Mouse (Mus musculus): ENCODE data around the gene Cnot6. TPM values are rescaled to one million over a fixed set of nuclear protein-coding genes. Genes with fewer than 3 reads are reported as not detected.
A peak's percentile ranks its signal among the peaks of the same experiment; 100 is the strongest.

Gene Cnot6
- polyA plus RNA-seq, 1 experiment from 2014 or later = 24.4 TPM

DNA sequence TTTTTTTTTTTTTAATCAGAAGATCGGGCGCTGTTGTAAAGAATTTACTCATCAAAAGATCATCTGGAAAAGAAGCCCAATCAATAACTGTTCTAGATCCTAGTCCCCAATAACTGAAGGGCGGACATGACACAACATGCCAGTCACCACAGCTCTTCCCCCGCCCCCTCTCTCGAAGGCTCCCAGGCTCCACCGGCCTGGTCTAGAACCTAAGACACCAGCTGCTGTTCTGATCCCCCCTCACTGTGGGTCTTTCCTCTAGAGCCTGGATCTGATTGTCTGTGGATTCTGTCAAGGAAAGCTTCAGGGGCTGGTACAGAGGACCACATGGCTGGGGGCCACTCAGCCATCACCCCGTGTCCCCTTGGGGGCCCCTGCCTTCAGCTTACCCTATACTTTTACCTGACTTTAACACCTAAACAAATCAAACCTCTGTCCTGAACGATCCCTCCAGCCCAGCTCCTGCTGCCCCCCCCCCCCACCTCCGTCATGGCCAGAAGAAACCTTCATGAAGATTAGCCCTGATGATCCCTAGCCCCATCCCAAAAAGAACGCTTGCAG lies 60.7 kb downstream of the Cnot6 start:
- WGBS (ENCODE audit: insufficient replicate concordance) = 39% methylated on average over 10 of the region's 10 CpGs
- peak overlapping the region; percentile 50 for H3K9ac ChIP-seq
- peak overlapping the region; percentile 90 for H3K27ac ChIP-seq
- peak overlapping the region; percentile 50 for H3K4me2 ChIP-seq
- no peaks in the 10 kb centered on the region for H3K27me3 ChIP-seq
- ATAC-seq (ENCODE audit: low read depth) (peak; percentile 51), DNase-seq (peak; percentile 42)
- H3K4me3 ChIP-seq (replicated peaks) = no peak overlapping the region
- H3K9me3 ChIP-seq (replicated peaks) = no peaks in the 10 kb centered on the region
- H3K36me3 ChIP-seq = no peaks in the 10 kb centered on the region
- peaks cover 45% of the 10 kb centered on the region for H3K4me1 ChIP-seq (replicated peaks)

DNA sequence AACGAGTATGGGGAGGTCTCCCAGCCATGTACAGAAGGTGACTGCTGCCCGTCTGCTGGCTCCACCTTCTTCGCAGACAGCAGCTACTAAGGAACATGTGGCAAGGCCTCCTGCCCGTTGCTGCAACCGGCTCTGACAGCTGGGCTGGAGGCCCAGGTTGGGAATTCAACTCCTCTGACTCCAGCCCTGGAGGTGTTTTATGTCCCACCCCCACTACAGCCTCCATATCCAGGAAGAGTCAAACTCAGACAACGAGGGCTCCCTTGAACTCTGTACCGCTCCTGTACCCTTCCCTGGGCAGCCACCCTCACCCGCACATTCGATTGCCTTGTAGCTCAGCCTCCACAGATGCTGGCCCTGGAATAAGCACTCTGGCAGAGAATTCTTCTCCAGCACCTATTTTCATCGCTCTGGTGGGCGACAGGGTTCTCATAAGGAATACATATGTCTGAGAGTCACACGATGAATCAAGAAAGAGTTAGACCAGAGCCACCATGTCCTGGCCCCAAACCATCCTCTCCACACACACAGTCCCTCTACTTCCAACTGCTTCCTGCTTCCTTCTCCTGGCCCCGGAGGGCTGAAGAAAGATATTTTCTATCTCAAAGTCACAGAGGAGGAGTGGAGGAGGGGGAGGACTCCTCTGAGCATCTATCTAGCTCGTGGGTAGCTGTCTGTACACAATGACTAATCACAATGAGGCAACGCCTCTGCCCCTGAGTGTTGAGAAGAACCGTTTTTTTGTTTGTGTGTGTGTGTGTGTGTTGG lies 61.3 kb downstream of the Cnot6 start:
- Histone ChIP-seq H3K4me1 (replicated peaks) (peaks cover 44% of the 10 kb centered on the region), H3K4me2 (peak overlapping the region; percentile 50), H3K36me3 (no peaks in the 10 kb centered on the region), H3K9me3 (replicated peaks) (no peaks in the 10 kb centered on the region), H3K27ac (peak overlapping the region; percentile 90), H3K27me3 (no peaks in the 10 kb centered on the region), H3K4me3 (replicated peaks) (no peak overlapping the region), H3K9ac (peak overlapping the region; percentile 50; the same call in 1 of the 2 replicates)
- DNase-seq (peak; percentile 60), ATAC-seq (ENCODE audit: low read depth) (peak; percentile 83)
- WGBS (ENCODE audit: insufficient replicate concordance) = 44% methylated on average over 16 of the region's 16 CpGs

DNA sequence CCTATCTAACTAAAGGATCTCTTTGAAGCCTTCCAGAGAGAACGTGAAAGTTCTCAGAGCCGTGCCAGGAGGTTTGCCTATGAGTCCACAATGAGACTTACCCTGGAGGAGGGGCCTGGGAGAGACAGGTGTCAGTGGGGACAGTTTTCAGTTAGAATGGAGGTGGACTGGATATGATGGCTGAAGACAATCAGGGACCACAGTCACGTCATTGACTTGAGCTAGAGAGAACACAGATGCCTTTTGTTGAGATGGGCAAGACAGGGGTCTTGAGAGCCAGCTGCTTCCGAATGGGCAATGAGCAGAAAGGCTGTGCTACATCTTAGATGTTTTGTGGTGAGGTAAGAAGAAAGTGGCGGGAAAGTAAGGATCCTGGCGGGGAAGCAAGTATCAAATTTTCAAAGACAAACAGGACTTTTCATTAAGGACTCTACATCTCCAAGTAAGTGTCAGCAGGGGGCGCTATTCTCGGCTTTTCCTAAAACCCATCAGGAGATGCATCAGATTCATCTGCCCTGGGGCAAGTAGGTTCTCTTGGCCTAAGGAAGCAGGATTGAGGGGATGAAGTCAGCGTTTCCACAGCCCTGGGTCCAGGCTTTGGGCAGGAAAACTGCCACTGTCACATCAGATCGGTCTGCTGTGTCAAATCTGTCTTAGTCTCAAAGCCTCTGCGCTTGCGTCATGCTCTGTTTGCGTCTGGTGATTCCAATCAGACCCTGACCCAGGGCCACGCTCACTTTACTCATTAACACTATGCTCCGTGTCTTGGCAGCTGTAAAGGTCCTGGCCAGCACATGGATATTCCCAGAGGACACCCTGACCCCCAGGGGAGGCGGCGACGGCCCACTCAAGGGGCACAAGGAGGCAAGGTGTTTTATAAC lies 62.2 kb downstream of the Cnot6 start:
- Histone ChIP-seq H3K4me1 (replicated peaks) (peaks cover 41% of the 10 kb centered on the region), H3K27me3 (no peaks in the 10 kb centered on the region), H3K4me2 (peak overlapping the region; percentile 50), H3K4me3 (replicated peaks) (no peak overlapping the region), H3K9ac (peak overlapping the region; percentile 36; the same call in 1 of the 2 replicates), H3K36me3 (no peaks in the 10 kb centered on the region), H3K27ac (peak overlapping the region; percentile 90), H3K9me3 (replicated peaks) (no peaks in the 10 kb centered on the region)
- 57% methylated on average over 18 of the region's 18 CpGs for WGBS (ENCODE audit: insufficient replicate concordance)
- peak; percentile 5; the same call in 1 of the 2 replicates for ATAC-seq (ENCODE audit: low read depth)
- DNase-seq = peak; percentile 41

DNA sequence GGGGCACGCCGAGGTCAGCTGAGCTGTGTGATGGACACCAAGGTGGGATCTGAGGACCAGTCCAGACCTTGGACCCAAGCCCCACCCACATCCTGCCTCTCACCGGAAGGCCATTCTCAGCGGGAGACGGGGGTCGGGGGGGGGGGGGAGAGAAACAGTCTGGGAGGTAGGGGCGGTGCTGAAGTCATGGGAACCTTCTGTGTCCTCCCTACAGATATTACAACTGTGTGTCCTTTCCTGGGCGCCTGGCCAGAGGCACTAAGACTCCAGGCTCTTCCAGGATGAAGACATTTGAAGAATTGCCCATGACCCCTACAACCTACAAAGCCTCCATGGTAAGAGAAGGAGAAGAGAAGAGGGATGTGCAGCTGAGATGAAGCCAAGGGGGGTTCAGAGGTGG lies 66.8 kb downstream of the Cnot6 start:
- Histone ChIP-seq H3K4me2 (no peak overlapping the region), H3K27ac (no peak overlapping the region), H3K4me3 (replicated peaks) (no peak overlapping the region), H3K27me3 (no peaks in the 10 kb centered on the region), H3K9ac (no peak overlapping the region), H3K9me3 (replicated peaks) (no peaks in the 10 kb centered on the region), H3K36me3 (no peaks in the 10 kb centered on the region), H3K4me1 (replicated peaks) (peaks cover 11% of the 10 kb centered on the region)
- DNase-seq (no peak), ATAC-seq (ENCODE audit: low read depth) (no peak)
- WGBS (ENCODE audit: insufficient replicate concordance) = 41% methylated on average over 8 of the region's 8 CpGs

DNA sequence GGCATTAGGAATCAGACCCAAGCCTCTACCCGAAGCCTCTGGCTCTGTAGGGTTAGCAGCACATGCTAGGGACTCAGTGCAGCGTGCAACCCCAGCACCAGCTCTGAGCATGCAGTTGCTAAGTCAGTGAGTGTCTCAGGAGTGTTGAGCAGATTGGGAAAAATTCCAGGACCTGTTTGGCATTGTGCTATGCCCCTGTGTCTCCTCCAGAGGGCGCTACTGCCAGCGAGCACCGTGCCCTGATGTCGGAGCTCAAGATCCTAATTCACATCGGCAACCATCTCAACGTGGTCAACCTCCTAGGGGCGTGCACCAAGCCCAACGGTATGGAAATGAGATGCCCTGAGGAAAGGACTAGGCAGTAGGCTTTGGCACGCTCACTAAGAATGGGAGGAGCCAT lies 76.1 kb downstream of the Cnot6 start:
- Histone ChIP-seq H3K27ac (no peak overlapping the region), H3K4me1 (replicated peaks) (0 out of 2 replicates have a peak, but pooled peaks cover 4% of the 10 kb centered on the region), H3K36me3 (no peaks in the 10 kb centered on the region), H3K27me3 (peaks cover 45% of the 10 kb centered on the region), H3K4me2 (no peak overlapping the region), H3K9me3 (replicated peaks) (no peaks in the 10 kb centered on the region), H3K4me3 (replicated peaks) (no peak overlapping the region), H3K9ac (no peak overlapping the region)
- 27% methylated on average over 11 of the region's 11 CpGs for WGBS (ENCODE audit: insufficient replicate concordance)
- no peak for DNase-seq
- no peak for ATAC-seq (ENCODE audit: low read depth)

DNA sequence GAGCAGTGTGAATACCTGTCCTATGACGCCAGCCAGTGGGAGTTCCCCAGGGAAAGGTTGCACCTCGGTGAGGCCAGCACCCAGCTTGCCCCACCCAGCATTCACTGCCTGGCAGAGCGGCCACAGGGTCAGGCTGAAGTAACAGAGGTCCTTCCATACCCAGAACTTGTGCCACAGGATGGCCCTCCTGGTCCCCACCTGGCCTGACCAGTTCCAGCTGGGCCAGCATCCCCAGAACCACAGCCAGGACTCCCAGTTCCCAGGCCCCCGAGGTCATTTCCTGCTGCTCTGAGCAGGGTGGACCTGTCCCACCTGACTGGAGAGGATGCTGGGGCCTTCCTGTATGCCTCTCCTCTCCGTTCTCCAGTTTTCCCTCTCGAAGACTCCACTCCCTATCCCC lies 76.9 kb downstream of the Cnot6 start:
- 62% methylated on average over 6 of the region's 6 CpGs for WGBS (ENCODE audit: insufficient replicate concordance)
- no peak for ATAC-seq (ENCODE audit: low read depth)

DNA sequence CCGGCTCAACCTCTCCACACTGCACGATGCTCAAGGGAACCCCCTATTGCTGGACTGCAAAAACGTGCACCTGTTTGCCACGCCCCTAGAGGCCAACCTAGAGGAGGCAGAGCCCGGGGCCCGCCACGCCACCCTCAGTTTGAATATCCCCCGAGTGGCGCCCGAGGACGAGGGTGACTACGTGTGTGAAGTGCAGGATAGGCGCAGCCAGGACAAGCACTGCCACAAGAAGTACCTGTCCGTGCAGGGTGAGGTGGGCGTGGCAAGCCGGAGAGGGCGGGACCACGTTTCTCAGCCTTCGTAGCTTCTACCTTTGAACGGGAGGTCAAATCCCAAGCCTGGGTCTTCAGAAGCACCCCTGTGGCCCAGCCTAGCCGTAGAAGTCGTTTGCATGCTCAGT lies 78.4 kb downstream of the Cnot6 start:
- Histone ChIP-seq H3K4me3 (replicated peaks) (no peak overlapping the region), H3K9ac (no peak overlapping the region), H3K27ac (no peak overlapping the region), H3K4me2 (peak overlapping the region; percentile 46), H3K36me3 (no peaks in the 10 kb centered on the region), H3K27me3 (peaks cover 48% of the 10 kb centered on the region), H3K4me1 (replicated peaks) (0 out of 2 replicates have a peak, but pooled peaks cover 4% of the 10 kb centered on the region), H3K9me3 (replicated peaks) (no peaks in the 10 kb centered on the region)
- DNase-seq = no peak
- WGBS (ENCODE audit: insufficient replicate concordance) = 41% methylated on average over 22 of the region's 22 CpGs
- no peak for ATAC-seq (ENCODE audit: low read depth)

More for the DNA sequence above, 76.9 kb downstream of the Cnot6 start:
- Histone ChIP-seq H3K9me3 (replicated peaks) (no peaks in the 10 kb centered on the region), H3K4me2 (no peak overlapping the region), H3K27me3 (peaks cover 45% of the 10 kb centered on the region), H3K9ac (no peak overlapping the region), H3K4me3 (replicated peaks) (no peak overlapping the region), H3K27ac (no peak overlapping the region), H3K4me1 (replicated peaks) (0 out of 2 replicates have a peak, but pooled peaks cover 4% of the 10 kb centered on the region), H3K36me3 (no peaks in the 10 kb centered on the region)
- DNase-seq = no peak

DNA sequence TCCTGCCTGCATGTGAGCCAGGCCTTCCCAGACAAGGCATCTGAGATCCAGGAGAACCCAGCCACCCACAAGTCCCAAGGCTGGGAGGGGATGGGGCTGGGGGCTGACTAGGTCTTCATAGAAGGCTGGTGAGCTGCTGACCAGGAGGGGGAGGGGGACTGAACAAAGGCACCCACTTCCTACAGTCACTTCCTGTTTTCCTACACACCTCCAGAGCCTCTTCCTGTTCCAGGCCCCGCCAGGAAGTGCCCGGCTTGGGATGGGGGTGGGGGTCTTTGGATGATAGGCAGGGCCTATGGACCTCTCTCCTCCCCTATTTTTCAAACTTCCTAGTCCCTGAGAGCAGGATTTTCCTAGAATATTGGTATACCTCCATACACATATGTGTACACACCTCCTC lies 80.3 kb downstream of the Cnot6 start:
- ATAC-seq (ENCODE audit: low read depth) = no peak

DNA sequence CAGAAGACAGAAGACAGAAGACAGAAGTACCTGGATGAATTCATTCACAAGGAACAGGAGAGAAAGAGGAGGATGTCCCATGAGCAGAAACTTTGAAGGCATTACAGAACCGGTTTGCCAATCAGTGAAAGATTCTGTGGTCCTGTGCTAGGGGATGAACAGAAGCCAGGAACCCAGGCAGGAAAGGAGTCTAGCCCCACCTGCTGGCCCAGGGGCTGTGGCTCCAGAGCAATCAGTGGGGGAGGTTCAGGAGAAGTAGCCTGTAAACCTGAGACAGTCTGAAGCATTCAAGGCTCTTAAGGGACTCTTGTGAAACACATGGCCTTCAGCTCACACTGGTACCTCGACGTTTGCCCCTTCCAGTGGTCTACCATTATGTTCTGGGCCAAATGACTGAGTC lies 81.4 kb downstream of the Cnot6 start:
- Histone ChIP-seq H3K4me1 (replicated peaks) (0 out of 2 replicates have a peak, but pooled peaks cover 4% of the 10 kb centered on the region), H3K9ac (no peak overlapping the region), H3K9me3 (replicated peaks) (no peaks in the 10 kb centered on the region), H3K4me3 (replicated peaks) (no peak overlapping the region), H3K36me3 (no peaks in the 10 kb centered on the region), H3K27me3 (peaks cover 26% of the 10 kb centered on the region), H3K27ac (no peak overlapping the region; the same call in 1 of the 2 replicates), H3K4me2 (no peak overlapping the region)
- ATAC-seq (ENCODE audit: low read depth) = no peak
- WGBS (ENCODE audit: insufficient replicate concordance) = 15% methylated on average over 3 of the region's 3 CpGs
- DNase-seq = no peak

More for the DNA sequence above, 80.3 kb downstream of the Cnot6 start:
- DNase-seq = no peak
- no peaks in the 10 kb centered on the region for H3K9me3 ChIP-seq (replicated peaks)
- no peaks in the 10 kb centered on the region for H3K36me3 ChIP-seq
- H3K27me3 ChIP-seq = peaks cover 37% of the 10 kb centered on the region
- no peak overlapping the region for H3K4me2 ChIP-seq
- H3K27ac ChIP-seq = no peak overlapping the region
- H3K4me1 ChIP-seq (replicated peaks) = 0 out of 2 replicates have a peak, but pooled peaks cover 4% of the 10 kb centered on the region
- H3K4me3 ChIP-seq (replicated peaks) = no peak overlapping the region
- WGBS (ENCODE audit: insufficient replicate concordance) = 20% methylated on average over 2 of the region's 2 CpGs
- no peak overlapping the region for H3K9ac ChIP-seq

DNA sequence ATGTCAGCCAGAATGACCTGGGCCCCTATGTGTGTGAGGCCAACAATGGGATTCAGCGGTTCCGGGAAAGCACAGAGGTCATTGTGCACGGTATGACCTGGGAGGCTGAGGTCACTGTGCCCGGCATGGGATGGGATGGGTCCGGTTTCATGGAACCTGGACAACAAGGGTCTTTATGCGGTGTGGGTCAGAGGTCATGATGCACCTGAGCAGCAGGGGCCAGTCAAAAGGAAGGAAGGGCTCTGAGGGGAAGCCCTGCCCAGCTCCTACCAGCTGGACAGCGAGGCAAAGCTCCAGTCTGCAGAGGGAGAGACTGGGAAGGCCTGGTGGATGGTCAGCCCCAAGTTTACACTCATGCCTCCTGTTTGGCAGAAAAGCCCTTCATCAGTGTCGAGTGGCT lies 85.8 kb downstream of the Cnot6 start:
- no peaks in the 10 kb centered on the region for H3K9me3 ChIP-seq (replicated peaks)
- WGBS (ENCODE audit: insufficient replicate concordance) = 72% methylated on average over 8 of the region's 8 CpGs
- 0 out of 2 replicates have a peak, but pooled peaks cover 6% of the 10 kb centered on the region for H3K27me3 ChIP-seq
- H3K4me2 ChIP-seq = no peak overlapping the region
- no peak for DNase-seq
- no peak for ATAC-seq (ENCODE audit: low read depth)
- H3K27ac ChIP-seq = no peak overlapping the region
- H3K4me1 ChIP-seq (replicated peaks) = peaks cover 3% of the 10 kb centered on the region; the same call in 1 of the 2 replicates
- no peaks in the 10 kb centered on the region for H3K36me3 ChIP-seq
- no peak overlapping the region for H3K9ac ChIP-seq
- no peak overlapping the region for H3K4me3 ChIP-seq (replicated peaks)

DNA sequence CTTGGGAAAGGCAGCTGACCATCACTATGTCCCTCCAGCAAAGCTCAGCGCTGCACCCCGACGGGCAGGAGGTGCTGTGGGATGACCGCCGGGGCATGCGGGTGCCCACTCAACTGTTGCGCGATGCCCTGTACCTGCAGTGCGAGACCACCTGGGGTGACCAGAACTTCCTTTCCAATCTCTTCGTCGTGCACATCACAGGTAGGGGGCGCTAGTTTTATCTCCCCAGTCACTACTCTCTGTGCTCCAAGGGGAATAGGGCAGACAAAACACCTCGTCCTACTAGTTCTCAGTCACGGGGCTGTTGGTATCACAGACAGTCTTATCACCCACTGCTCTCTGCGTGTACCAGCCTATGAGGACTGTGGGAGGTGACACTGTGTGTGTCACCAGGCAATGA lies 86.7 kb downstream of the Cnot6 start:
- Histone ChIP-seq H3K36me3 (no peaks in the 10 kb centered on the region), H3K27ac (no peak overlapping the region), H3K9me3 (replicated peaks) (no peaks in the 10 kb centered on the region), H3K4me1 (replicated peaks) (peaks cover 3% of the 10 kb centered on the region; the same call in 1 of the 2 replicates), H3K4me3 (replicated peaks) (no peak overlapping the region), H3K27me3 (0 out of 2 replicates have a peak, but pooled peaks cover 6% of the 10 kb centered on the region), H3K4me2 (no peak overlapping the region), H3K9ac (no peak overlapping the region)
- WGBS (ENCODE audit: insufficient replicate concordance) = 64% methylated on average over 15 of the region's 15 CpGs
- ATAC-seq (ENCODE audit: low read depth) = no peak
- no peak for DNase-seq
